Mouse (Mus musculus) C2C12 (cell line): ENCODE data around the gene Olfr342. TPM values are rescaled to one million over a fixed set of nuclear protein-coding genes. Genes with fewer than 3 reads are reported as not detected.

Experiments used
- H3K27me3 ChIP-seq: one replicate; pipeline ENCODE4 v1.6.1; 2011; ENCODE audit not compliant: control insufficient read depth, insufficient read depth, insufficient read length
- H3K36me3 ChIP-seq: one replicate; pipeline ENCODE4 v1.6.1; 2011; ENCODE audit not compliant: control insufficient read depth, insufficient read depth
- H3K4me3 ChIP-seq: one replicate; pipeline ENCODE4 v1.5.1; 2011; ENCODE audit warnings: mild to moderate bottlenecking, control low read depth; ENCODE audit not compliant: poor library complexity, insufficient read depth, severe bottlenecking
- H3K79me2 ChIP-seq: one replicate; pipeline ENCODE4 v1.6.1; 2011; ENCODE audit not compliant: control insufficient read depth, insufficient read depth
- H3K79me3 ChIP-seq: one replicate; pipeline ENCODE4 v1.6.1; 2011; ENCODE audit warnings: low read depth, control low read depth
- H3ac ChIP-seq: one replicate; pipeline ENCODE3; 2011; ENCODE audit warnings: low read depth; ENCODE audit not compliant: control insufficient read depth, insufficient read length
- CEBPB ChIP-seq: IDR thresholded peaks from one replicate; pipeline ENCODE4 v1.6.1; 2011; ENCODE audit warnings: low read depth, mild to moderate bottlenecking, control low read depth, moderate library complexity
- CTCF ChIP-seq: IDR thresholded peaks from one replicate; pipeline ENCODE4 v1.5.1; 2011; ENCODE audit not compliant: control insufficient read depth, insufficient read depth, insufficient read length
- FOSL1 ChIP-seq: IDR thresholded peaks from one replicate; pipeline ENCODE4 v1.8.0; 2011; ENCODE audit warnings: mild to moderate bottlenecking, low read length; ENCODE audit not compliant: poor library complexity, insufficient read depth, severe bottlenecking
- MAX ChIP-seq: IDR thresholded peaks from one replicate; pipeline ENCODE4 v1.6.1; 2011; ENCODE audit warnings: mild to moderate bottlenecking, control low read depth
- MYOD1 ChIP-seq: IDR thresholded peaks from one replicate; pipeline ENCODE4 v1.6.1; 2011; ENCODE audit warnings: low read depth; ENCODE audit not compliant: control insufficient read depth, insufficient read length
- MYOG ChIP-seq: IDR thresholded peaks from one replicate; pipeline ENCODE4 v1.6.1; 2011; ENCODE audit not compliant: control insufficient read depth, insufficient read length; ENCODE audit errors: extremely low read depth
- USF1 ChIP-seq: IDR thresholded peaks from one replicate; pipeline ENCODE4 v1.6.1; 2011; ENCODE audit warnings: low read depth, mild to moderate bottlenecking, control low read depth, moderate library complexity
- long read RNA-seq, 2 experiments: library from polyadenylated mRNA; unstranded; transcript quantifications; one replicate each; pipeline ENCODE4 v2.0.0; 2019 to 2020
- polyA plus RNA-seq: library from polyadenylated mRNA; unstranded; fragments of >200 nt; fragmentation: generic; extraction: Trizol; gene quantifications from one replicate; pipeline ENCODE4 v1.2.1, GENCODE M21; 2012; ENCODE audit warnings: missing spikeins

The Olfr342 gene
- polyA plus RNA-seq: not detected
- long read RNA-seq, experiment 1: 0 reads
- long read RNA-seq, experiment 2: 0 reads

- no peaks in the 10 kb centered on the region for H3K79me2 ChIP-seq
- no peak within 1 kb of the TSS for H3ac ChIP-seq
- no peaks in the 10 kb centered on the region for H3K36me3 ChIP-seq
- TF ChIP-seq CTCF (no peak), MYOG (no peak), MYOD1 (no peak), USF1 (no peak), FOSL1 (no peak), CEBPB (no peak), MAX (no peak)
- H3K4me3 ChIP-seq: no peak within 1 kb of the TSS
- no peaks in the 10 kb centered on the region for H3K27me3 ChIP-seq
- no peaks in the 10 kb centered on the region for H3K79me3 ChIP-seq
Observed at GRCm38 (mm10) chr2:36524698-36525097, at the start of gene Olfr342. TSS of gene Olfr342 (plus strand) at chr2:36524998.

- no peaks in the 10 kb centered on the region for H3K27me3 ChIP-seq
- H3K79me3 ChIP-seq: no peaks in the 10 kb centered on the region
- H3K79me2 ChIP-seq: no peaks in the 10 kb centered on the region
- no peak within 1 kb of the TSS for H3ac ChIP-seq
- no peaks in the 10 kb centered on the region for H3K36me3 ChIP-seq
- no peak within 1 kb of the TSS for H3K4me3 ChIP-seq
- TF ChIP-seq MAX: no peak
- TF ChIP-seq MYOD1: no peak
Observed at GRCm38 (mm10) chr2:36482368-36482767, 42.4 kb upstream of the Olfr342 start, which contains the start of gene Olfr341. TSS of gene Olfr341 (minus strand) at chr2:36482468.

- TF ChIP-seq FOSL1: no peak
- no peak for TF ChIP-seq MYOD1
- TF ChIP-seq USF1: no peak
- no peaks in the 10 kb centered on the region for H3K27me3 ChIP-seq
- no peaks in the 10 kb centered on the region for H3K79me2 ChIP-seq
- no peak overlapping the region for H3K4me3 ChIP-seq
- H3K36me3 ChIP-seq: no peaks in the 10 kb centered on the region
- H3K79me3 ChIP-seq: no peaks in the 10 kb centered on the region
- H3ac ChIP-seq: no peak overlapping the region
Observed at GRCm38 (mm10) chr2:36565156-36565555, 40.4 kb downstream of the Olfr342 start.

- H3K79me3 ChIP-seq: no peaks in the 10 kb centered on the region
- no peak within 1 kb of the TSS for H3ac ChIP-seq
- no peaks in the 10 kb centered on the region for H3K79me2 ChIP-seq
- H3K4me3 ChIP-seq: no peak within 1 kb of the TSS
- H3K36me3 ChIP-seq: no peaks in the 10 kb centered on the region
- no peak for TF ChIP-seq USF1
- TF ChIP-seq CEBPB: no peak
- no peak for TF ChIP-seq MYOG
- no peak for TF ChIP-seq FOSL1
- TF ChIP-seq MAX: no peak
- no peak for TF ChIP-seq CTCF
- TF ChIP-seq MYOD1: no peak
- no peaks in the 10 kb centered on the region for H3K27me3 ChIP-seq
Observed at GRCm38 (mm10) chr2:36566362-36566761, 41.6 kb downstream of the Olfr342 start, which contains the start of gene Olfr344. TSS of gene Olfr344 (plus strand) at chr2:36566662.

- no peak overlapping the region for H3K4me3 ChIP-seq
- H3K79me2 ChIP-seq: no peaks in the 10 kb centered on the region
- H3ac ChIP-seq: no peak overlapping the region
- no peaks in the 10 kb centered on the region for H3K79me3 ChIP-seq
- TF ChIP-seq MYOG (no peak), CEBPB (no peak), CTCF (no peak), FOSL1 (no peak), MYOD1 (no peak), USF1 (no peak), MAX (no peak)
- H3K36me3 ChIP-seq: no peaks in the 10 kb centered on the region
- no peaks in the 10 kb centered on the region for H3K27me3 ChIP-seq
Observed at GRCm38 (mm10) chr2:36567022-36567421, 42.2 kb downstream of the Olfr342 start.

GRCm38 (mm10) chr2:36567845-36568244 lies 43.0 kb downstream of the Olfr342 start:
- Histone ChIP-seq H3K27me3 (no peaks in the 10 kb centered on the region), H3K36me3 (no peaks in the 10 kb centered on the region), H3ac (no peak overlapping the region), H3K4me3 (no peak overlapping the region), H3K79me3 (no peaks in the 10 kb centered on the region), H3K79me2 (no peaks in the 10 kb centered on the region)
- no peak for TF ChIP-seq MYOG
- no peak for TF ChIP-seq USF1
- no peak for TF ChIP-seq FOSL1
- TF ChIP-seq CTCF: no peak
- no peak for TF ChIP-seq CEBPB
- TF ChIP-seq MAX: no peak
- TF ChIP-seq MYOD1: no peak

Other genes with a start within 250 kb of the Olfr342 start
- gene Olfr338, start 151.5 kb upstream of the Olfr342 start, polyA plus RNA-seq: not detected
- not detected for gene Olfr339, start 106.1 kb upstream of the Olfr342 start, polyA plus RNA-seq
- not detected for gene Olfr340, start 72.4 kb upstream of the Olfr342 start, polyA plus RNA-seq
- gene Olfr341, start 42.5 kb upstream of the Olfr342 start, polyA plus RNA-seq: not detected
- gene Olfr344, start 41.7 kb downstream of the Olfr342 start, polyA plus RNA-seq: not detected
- gene Olfr345, start 115.0 kb downstream of the Olfr342 start, polyA plus RNA-seq: not detected
- not detected for gene Olfr346, start 160.8 kb downstream of the Olfr342 start, polyA plus RNA-seq
- gene Olfr347, start 206.9 kb downstream of the Olfr342 start, polyA plus RNA-seq: not detected